Mouse (Mus musculus) layer of hippocampus, adult 11-12 months (tissue): ENCODE results near the gene Cfap20.

Source experiments
- DNase-seq: peaks from one replicate; pipeline ENCODE4 v3.0.0; 2022; ENCODE audit warnings: low spot score

The Cfap20 gene

DNA sequence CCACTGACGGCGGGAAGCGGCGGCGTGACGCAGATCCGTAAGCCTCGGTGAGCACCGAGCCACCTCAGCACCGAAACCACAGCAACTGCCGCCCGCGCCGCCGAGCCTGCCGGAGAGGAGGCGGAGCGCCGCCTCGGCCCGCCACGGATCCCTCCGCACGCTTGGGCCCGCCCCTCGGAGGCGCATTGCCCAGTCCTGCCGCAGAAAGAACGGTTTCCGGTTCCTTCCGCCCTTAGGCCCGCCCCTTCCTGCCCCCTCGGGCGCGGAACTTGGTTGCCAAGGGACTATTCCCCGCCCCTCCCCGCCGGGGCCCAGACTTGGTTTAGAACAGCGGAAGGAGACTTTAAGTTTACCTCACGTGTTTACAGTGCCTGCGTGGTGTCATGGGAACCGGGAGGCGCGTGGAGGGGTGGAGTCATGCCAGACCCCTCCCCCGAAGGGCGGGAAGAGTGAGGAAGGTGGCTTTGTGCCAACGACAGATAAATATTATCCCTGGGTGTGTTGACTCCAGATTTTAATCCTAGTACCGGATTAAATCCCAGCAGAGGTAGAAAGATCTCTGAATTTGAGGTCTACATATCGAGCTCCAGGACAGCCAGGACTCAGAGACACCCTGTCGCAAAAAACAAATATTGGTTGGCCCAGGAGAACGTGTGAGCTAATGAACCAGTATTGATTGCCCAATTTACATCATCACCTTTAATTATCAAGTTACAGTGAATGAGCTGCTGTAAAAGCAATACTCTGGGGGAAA lies at the start of gene Cfap20:
TSS of gene Cfap20 (minus strand) at position 184 of the 754 bp plus-strand sequence.
- peak; percentile 99 for DNase-seq

GRCm38 (mm10) chr8:95470008-95470407 lies 35.3 kb upstream of the Cfap20 start:
- DNase-seq, result no peak

DNA sequence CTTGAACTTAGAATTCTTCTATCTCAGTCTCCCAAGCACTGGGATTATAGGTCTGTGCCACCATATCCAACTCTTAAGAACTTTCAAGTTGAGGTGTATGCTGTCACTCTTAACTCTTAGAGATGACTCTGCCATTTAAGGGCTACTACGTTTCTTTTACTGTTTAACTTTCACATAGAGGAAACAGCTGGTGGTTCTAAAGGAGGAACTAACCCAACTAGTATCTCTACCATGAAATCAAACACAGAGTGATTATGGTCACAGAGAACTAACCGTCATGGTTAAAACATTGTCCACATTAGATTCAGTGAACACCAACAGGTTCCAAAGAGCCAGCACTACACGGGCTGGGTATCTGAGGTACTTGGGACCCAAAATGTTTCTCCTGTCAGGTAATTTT lies 34.3 kb upstream of the Cfap20 start:
- no peak for DNase-seq

- no peak for DNase-seq
These were observed 31.9 kb upstream of the Cfap20 start for GRCm38 (mm10) chr8:95466543-95466942.

DNA sequence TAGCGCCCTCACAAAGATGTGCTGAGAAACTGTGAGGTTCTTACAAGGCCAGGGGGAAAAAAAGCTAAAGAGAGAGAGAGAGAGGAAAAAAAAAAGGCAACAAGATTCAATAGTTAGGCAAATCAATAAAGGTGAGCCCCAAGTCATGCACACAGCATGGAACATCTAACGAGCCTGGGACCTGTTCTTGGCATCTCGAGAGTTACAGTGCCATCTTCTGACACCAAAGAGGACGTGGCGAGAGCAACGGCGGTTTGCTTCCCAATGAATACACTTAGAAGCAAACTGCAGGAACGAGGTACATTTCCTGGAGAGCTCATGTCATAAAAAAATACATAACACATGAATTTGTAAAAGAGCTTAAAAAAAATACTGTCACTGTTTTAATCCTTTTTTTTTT lies 17.8 kb upstream of the Cfap20 start:
- DNase-seq, result no peak

DNA sequence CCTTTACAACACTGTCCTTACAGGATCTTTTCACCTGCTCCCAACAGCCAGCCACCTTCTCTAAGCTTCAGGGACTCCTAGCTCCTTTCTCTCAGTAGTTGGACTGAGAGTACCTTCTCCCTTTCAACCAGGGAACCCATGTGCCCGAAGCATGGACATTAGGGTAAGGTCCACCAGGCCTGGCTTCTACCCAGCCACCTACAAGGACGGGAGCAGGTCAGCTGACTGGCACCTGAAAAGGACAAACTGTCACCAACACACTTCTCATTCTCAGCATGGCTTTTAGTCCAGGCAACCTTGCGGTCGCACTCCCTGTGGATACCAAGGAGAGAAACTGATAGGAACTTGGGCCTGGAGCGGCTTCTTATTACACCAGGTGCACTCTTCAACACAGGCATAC lies 15.6 kb upstream of the Cfap20 start:
- DNase-seq, result no peak

GRCm38 (mm10) chr8:95447661-95448060 lies 13.0 kb upstream of the Cfap20 start:
- no peak for DNase-seq

DNA sequence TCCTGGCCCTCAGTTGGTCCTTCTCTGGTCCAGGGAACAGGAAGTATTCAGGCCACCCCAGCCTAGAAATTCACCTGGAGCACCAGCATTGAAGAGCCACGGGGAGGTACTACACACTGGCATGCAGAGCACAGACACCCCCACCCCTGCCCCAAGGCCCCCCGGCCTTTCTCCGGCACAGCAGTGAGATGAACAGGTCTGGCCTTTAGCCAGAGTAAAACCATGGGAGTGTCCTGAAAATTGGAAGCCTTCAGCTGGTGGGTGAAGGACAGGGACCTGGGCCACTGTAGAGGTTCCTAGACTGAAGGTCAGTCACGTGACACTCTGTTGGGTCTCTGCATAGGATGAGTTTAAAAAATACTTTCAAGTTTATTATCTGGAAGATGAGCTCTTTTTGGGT lies 10.4 kb upstream of the Cfap20 start:
- DNase-seq, result no peak

DNA sequence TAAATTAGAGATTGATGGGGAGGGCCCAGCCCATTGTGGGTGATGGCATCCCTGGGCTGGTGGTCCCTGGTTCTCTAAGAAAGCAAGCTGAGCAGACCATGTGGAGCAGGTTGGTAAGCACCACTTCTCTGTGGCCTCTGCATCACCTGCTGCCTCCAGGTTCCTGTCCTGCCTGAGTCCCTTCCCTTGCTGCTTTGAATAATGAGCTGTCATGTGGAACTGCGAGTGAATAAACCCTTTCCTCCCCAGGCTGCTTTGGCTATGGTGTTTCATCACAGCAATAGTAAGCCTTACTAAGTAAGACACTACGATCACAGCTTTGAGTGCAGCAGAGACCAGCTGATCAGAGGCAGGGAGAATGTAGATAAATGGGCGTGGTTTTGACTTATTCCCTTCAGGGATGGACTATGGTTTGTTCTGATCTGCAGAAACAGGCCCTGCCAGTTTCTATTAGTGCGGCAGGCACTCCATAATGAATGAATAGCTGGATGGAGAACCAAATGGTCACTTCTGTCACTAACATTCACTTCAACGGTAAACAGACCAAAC lies 6.9 kb upstream of the Cfap20 start:
- DNase-seq, result no peak

DNA sequence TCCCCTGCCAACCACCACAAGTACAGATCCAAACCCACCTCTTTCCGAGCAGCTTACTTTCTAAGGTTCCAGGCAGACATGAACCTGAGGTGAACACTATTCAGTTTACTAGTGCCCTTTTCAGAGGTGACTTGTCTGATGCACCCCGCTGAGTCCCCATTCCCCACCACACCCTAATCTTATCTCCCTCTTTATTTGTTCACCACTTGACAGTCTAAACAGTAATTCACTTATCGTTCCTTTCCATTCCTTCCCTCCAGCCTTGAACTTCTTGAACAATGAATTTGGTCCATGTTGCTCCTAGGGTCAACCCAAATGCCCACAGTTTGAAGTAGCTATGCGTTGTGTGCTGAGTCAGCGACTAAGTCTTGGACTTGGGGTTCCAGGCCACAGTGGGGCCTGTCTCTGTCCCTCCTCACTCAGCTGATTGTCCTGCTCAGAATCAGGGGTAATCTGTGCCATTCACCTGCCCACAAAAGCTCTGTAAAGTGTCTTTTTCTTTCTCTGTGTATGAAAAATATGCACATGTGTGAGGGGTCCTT lies 5.6 kb upstream of the Cfap20 start:
- DNase-seq, result no peak

DNA sequence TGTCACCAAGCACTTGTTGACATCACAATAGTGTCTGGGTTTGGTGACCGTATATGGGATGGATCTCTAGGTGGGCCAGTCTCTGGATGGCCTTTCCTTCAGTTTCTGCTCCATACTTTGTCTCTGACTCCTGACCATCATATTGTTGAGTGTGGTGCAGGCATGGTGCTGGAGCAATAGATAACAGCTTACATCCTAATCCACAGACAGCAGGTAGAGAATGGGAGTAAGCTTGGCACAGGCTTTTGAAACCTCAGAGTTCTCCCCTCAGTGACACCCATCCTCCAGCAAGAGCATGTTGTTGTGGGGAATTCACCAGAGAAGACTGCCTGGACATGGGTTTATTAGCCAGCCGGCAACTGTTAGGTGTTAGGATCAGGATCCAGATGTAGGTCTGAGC lies 4.8 kb upstream of the Cfap20 start:
- no peak for DNase-seq

DNA sequence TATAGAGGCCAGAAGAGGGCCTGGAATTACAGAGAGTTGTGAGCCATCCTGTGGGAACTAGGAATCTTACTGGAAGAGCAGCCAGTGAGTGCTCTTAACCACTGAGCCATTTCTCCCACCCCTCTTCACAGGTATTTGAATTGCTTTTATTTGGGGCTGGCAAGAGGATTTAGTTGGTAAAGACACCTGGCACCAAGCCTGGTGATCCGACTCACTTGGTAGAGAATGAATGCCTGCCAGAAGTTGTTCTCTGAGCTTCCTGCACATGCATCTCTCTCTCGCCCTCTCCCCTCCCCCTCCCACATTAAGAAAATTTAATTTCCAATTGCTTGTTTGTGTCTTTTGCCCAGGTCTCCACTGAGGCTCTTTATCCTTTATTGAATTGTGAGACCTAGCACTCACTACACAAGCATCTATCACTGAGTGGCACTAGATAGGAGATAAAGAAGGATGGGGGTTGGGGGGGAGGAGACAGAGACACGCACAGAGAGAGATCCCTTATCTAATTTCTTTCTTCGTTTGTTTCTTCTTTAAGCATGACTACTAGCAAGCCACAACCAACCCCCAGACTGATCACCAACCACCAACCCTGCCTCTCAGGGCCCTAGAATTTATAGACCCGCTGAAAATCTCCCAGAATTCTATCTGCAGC lies 2.8 kb upstream of the Cfap20 start:
- no peak for DNase-seq

DNA sequence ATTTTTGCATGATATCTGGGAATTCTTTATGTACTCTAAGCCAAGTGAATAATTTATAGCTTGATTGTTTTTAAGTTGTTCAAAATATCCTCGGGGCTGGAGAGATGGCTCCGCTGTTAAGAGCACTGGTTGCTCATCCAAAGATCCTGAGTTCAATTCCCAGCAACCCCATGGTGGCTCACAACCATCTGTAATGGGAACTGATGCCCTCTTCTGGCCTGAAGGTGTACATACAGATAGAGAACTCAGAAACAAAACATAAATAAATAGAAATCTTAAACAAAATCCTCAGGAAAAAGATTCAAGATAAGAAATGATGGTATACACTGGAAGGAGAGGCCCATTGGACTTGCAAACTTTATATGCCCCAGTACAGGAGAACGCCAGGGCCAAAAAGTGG lies 1.3 kb upstream of the Cfap20 start:
- no peak for DNase-seq

DNA sequence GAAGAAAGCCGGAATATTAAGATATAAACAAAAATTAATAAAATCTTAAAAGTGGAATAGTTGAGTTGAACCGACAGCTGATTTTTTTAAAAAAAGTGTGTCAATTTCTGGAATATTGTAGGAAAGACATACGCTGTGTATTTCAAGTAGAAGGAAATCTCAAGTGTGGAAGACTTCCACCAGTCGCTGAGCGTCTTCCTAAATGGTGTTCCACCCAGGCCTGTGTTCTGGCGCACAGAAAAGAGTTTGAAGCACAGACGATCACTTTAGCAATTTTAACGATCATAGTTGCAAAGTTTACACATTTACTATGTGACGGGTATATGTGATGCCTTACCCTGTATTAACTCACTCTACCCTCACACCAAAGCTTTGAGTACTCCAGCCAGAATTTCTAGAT lies 802 bp upstream of the Cfap20 start:
- DNase-seq, result no peak

DNA sequence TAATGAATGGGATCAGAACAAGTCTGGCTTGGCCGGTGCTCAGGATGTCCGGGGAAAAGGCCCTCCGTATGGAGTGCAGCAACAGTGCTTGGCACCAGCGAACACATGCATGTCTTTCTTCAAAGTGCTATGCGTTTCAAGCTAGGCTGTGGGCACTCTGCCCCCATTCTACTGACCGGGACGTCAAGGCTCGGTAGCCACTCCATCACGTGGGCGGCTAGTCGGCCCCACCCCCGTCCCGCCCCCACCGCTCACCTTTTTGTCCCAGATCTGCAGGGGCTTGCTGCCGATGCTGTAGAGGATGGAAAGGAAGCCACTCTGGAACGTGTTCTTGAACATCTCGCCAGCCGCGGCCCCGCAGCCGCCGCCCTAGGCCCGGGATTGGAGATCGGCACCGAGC lies 436 bp downstream of the Cfap20 start:
- DNase-seq, result peak; percentile 46

DNA sequence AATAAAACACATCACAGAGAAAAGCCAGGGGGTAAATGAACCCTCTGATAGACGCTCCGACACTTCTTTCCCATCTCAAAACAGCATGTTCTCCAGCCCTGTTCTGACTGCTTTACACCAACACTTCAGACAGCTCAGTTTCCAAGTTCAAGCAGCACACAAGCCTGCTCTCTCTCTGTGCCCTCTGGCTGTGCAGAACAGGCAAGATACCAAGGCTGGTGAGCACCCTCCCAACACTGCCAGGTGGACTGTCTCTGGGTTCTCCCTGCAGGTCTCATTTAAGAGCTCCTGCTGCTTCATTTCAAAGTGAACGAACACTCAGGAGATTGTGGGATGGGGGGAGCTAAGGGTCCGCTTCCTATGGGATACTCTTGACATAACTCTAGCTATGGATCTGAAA lies 1.5 kb downstream of the Cfap20 start:
- no peak for DNase-seq

DNA sequence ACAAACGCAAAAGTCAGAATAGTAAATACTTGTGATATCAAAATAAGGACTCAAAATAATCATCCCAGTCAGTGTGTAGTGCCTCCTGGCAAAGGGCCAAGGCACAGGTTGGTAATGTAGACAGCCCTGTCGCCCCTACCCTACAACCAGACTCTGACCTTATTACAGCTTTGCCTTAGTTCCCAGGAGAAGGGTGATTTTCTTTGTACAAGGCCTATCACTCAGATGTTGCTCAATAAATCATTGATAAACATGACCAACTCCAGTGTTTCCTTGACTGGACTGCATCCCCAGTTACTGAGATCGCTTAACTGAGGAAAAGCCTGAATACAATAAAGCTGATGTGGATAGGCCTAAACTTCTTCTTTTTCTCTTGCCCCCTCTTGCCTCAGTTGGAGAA lies 2.2 kb downstream of the Cfap20 start:
- no peak for DNase-seq

- DNase-seq, result peak; percentile 75
These were observed 4.7 kb downstream of the Cfap20 start for GRCm38 (mm10) chr8:95429945-95430344.

GRCm38 (mm10) chr8:95427594-95428535 lies 6.8 kb downstream of the Cfap20 start:
- peak; percentile 74 for DNase-seq

DNA sequence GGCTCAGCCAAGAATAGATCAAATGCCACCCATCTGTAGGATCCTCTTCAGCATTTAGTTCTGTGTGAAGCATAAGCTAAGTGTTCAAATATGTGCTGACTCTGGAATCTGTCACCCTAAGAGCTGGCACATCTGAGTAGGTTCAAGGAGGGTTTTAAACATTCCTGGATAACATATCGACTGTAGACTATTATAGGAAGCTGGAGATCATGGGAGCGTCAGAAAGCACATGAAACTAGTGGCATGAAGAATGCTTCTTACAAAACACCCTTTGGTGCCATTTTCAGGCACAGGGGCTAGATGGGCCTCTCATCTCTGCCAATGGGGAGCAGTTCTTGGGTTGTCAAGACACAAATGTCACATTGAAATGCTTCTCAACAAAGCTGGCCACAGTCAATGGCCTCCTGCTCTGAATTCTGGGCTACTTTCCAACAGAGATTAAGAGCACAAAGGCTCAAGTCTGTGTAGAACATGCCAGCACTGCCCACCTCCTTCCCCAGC lies 7.8 kb downstream of the Cfap20 start:
- DNase-seq, result no peak

DNA sequence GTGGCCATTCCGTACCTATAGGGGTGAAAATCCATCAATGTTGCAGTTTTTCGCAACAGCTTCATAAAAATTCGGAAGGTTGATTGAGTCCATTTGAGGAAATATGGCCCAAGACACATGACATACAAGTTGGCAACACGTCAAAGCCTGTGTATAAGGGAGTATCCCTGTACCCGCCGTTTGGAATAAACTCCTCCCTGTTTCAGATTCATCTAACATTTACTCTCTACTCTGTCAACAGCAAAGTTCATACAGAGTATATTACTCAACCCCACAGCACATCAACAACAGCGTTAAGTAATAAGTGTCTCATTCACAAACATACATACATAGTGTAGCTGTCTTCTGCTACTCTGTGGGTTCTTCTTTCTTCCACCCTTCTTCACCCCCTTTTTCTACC lies 10.0 kb downstream of the Cfap20 start:
- DNase-seq, result no peak
